Mouse (Mus musculus): ENCODE measurements around the gene Serpina12. TPM values are rescaled to one million over a fixed set of nuclear protein-coding genes. Genes with fewer than 3 reads are reported as not detected.

The Serpina12 gene
- total RNA-seq (2021): 1 to 10 TPM; 1.1 to 1.3 TPM
- long read RNA-seq, experiment 1, partial matches to known transcripts: 0 of 4 reads
- long read RNA-seq, experiment 1, other reads (novel, unspliced or antisense): 0 of 4 reads
- long read RNA-seq, experiment 2, transcript Serpina12-201 (5 exons, 3,690 nt): major isoform, 7 of 9 reads
- long read RNA-seq, experiment 2, partial matches to known transcripts: 2 of 9 reads
- long read RNA-seq, experiment 2, other reads (novel, unspliced or antisense): 0 of 9 reads

DNA sequence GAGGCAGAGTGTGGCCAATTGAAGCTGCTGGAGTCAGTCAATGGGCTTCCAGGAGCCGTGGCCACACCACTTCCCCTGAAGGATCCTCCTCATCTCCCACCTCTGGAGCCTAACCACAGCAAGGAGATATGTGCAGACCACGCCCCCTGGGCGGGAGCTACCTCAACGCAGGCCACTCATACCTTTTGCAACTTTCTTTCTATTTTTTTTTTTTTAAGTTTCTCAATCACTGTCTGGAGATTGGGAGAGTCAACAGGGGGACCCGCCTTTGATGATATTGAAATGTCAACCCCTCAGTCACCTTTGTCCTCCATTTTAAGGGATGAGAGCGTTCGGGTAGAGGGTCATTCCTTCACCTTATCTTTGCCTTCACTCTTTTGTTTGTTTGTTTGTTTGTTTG is at the start of gene Serpina12:
Serpina12 (minus strand) TSS at position 101 of the 400 bp plus-strand sequence.
- DNase-seq (ENCODE audit: low spot score in 2 of 2): no peak

- no peak for DNase-seq (ENCODE audit: low spot score in 2 of 2)
Observed at GRCm38 (mm10) chr12:104091303-104091702, 47.1 kb upstream of the Serpina12 start.

- no peak for DNase-seq (ENCODE audit: low spot score in 2 of 2)
Observed at GRCm38 (mm10) chr12:104090119-104090518, 45.9 kb upstream of the Serpina12 start.

DNA sequence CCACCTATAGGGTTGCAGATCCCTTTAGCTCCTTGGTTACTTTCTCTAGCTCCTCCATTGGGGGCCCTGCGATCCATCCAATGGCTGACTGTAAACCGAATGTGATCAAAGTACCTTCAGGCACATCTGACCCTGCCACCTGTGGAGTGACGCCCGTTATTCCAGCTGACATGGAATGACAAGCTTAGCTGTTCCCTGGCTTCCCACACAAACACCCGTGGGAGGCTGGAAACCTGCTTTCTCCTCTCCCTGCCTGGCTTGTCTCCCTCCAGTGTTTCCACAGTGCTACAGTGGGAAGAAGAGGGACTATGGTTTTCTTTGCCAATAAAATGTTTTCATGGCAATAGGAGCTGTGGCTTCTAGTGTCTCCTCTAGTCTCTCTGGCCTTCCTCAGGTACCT is 28.0 kb upstream of the Serpina12 start:
- no peak for DNase-seq (ENCODE audit: low spot score in 2 of 2)

DNA sequence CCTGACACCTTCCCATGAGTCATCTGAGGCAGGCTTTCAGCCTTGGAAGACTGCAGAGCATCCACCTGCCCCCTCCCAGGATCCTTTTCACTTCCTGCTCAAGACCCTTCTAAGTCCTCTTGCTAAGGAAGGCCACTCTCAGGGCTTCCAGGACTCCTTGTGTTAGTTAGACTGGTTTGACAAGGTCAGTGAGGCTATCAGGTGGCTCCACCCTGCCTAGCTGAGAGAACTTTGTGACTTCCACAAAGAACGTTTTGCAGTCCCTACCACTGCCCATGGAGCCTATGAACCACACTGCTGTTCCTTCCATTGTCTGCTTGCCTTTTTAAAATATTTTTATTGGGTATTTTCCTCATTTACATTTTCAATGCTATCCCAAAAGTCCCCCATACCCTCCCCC is 27.5 kb upstream of the Serpina12 start:
- DNase-seq (ENCODE audit: low spot score in 2 of 2): no peak

DNA sequence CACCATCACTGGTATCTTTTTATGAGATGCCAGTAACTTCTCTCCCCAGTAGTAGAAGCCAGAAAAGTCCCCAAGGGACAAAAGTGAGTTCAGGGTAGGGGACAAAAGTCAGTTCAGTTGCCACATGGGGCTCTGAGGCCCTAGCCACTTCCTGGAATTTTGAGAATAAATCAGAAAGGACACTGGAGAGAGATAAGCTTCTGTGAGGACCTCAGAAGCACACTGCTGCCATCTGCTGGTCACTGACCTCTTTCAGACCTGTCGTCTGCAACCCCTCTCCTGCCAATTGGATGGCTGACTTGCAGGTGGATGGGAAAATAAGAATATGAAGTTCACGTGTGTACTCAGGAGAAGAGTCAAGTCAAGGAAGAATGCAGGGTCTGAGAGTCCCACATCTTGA is 25.4 kb upstream of the Serpina12 start:
- peak; percentile 72 to 81 for DNase-seq (ENCODE audit: low spot score in 2 of 2)

DNA sequence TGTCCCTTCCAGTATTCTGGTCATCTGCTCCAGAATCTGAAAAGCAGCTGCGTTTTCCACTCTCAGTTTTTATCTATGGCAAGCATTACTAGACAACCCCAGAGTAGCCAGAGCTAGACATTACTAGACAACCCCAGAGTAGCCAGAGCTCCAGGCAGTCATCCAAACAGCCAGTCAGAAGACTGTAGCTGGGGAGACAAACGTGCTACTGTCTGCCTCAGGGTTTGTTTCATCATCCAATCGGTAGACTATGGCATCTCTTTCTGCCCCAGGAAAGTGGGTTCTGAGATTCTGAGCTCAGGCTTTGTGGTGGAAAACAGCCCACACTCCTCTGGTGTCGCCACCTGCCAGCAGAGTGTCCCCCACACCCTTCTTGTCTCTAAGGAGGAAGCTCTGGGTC is 23.3 kb upstream of the Serpina12 start:
- peak; percentile 23 to 28 for DNase-seq (ENCODE audit: low spot score in 2 of 2)

DNA sequence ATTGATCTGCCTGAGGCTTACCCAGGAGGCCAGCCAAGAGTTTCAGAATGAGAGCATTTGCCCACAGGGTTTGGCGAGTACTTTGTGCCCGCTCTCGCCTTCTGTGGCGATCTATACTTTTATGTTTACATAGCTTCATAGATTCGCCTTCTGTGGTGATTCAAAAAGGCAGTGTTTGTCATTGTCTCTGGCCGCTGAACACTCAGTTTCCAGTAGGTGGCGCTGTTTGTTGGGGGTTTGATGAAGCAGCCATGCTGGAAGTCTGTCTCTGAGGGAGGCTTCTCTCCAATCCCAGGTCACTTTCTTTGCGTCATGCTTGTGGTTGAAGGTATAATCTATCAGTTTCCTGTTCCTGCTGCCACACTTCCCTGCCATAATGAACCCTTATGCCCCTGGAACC is 22.0 kb upstream of the Serpina12 start:
- peak; percentile 70 to 72 for DNase-seq (ENCODE audit: low spot score in 2 of 2)

DNA sequence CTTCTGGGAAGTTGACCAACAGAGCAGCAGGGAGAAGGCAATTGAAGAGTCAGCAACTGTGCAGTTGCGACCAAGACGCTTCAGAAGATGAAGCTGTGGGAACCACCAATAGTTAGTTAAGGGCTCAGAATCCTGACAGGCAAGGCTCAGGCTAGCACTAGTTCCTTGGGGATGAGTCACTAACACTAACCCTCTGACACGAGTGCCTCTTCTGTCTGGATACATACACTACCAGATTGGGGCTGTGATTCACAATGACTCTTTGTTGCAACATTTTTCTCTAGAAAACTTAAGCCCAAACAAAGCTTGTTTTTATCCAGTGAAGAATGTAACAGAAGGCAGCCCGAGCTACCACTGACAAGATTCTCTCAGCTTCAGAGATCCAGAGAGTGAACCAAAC is 20.8 kb upstream of the Serpina12 start:
- no peak for DNase-seq (ENCODE audit: low spot score in 2 of 2)

GRCm38 (mm10) chr12:104064532-104064931 is 20.3 kb upstream of the Serpina12 start:
- no peak for DNase-seq (ENCODE audit: low spot score in 2 of 2)

DNA sequence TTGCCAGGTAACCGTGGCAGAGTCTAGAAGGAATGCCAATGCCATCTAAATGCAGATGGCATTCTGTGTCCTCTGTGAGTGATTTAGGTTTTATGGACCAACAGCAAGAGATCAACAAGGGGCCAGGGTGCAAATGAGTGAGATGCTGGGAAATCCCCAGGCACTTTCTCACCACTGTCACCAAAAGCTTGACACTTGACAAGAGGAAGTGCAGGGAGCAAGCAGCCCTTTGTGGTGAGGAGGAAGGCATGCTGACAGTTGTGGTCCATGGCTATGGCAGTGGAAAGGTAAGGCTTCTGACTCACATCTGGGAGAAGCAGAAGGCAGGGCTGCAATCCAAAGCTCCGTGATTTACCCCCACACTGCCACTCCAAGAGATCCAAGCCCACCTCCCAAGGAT is 17.6 kb upstream of the Serpina12 start:
- no peak for DNase-seq (ENCODE audit: low spot score in 2 of 2)

- DNase-seq (ENCODE audit: low spot score in 2 of 2): no peak
Observed at GRCm38 (mm10) chr12:104060126-104060525, 15.9 kb upstream of the Serpina12 start.

DNA sequence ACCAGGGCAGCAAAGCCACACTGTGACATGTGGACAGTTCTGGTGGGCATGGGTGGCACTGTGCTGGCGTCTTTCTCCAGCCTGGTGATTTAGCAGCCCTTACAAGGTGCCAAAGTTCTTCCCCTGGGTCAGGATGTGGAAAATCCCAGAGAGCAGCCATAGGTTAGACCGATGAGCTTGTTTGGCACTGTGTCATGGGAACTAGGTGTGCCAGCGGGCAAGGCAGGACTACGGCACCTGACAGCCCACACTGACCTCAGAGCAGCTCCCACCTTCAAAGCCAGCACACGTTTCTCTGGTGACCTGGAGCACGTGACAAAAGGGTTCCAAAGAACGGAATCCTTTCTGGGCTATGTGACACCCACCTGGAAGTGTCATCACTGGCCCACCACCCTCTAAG is 13.3 kb upstream of the Serpina12 start:
- DNase-seq (ENCODE audit: low spot score in 2 of 2): no peak

GRCm38 (mm10) chr12:104057050-104057449 is 12.8 kb upstream of the Serpina12 start:
- no peak for DNase-seq (ENCODE audit: low spot score in 2 of 2)

GRCm38 (mm10) chr12:104055755-104056154 is 11.5 kb upstream of the Serpina12 start:
- no peak for DNase-seq (ENCODE audit: low spot score in 2 of 2)

DNA sequence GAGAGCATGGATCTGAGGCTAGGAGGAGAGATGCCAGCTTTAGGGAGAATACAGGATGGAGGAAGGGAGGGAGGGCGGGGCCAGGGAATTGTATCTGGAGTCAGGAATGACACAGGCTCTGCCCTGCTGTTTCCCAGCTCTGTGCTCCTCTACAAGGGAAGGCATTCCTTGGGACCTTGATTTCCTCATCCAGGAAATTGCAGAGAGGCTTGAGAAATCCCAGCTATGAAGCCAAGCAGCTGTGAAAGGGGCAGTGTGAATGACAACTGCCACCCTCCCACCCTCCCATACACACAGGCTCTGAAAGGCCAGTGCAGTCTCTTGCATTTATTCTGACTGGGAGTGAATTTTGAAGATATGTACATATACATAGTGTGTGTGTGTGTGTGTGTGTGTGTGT is 9.8 kb upstream of the Serpina12 start:
- DNase-seq (ENCODE audit: low spot score in 2 of 2): no peak

GRCm38 (mm10) chr12:104045713-104046112 is 1.5 kb upstream of the Serpina12 start:
- DNase-seq (ENCODE audit: low spot score in 2 of 2): no peak

- DNase-seq (ENCODE audit: low spot score in 2 of 2): no peak
Observed at GRCm38 (mm10) chr12:104042753-104043152, 1.5 kb downstream of the Serpina12 start.

DNA sequence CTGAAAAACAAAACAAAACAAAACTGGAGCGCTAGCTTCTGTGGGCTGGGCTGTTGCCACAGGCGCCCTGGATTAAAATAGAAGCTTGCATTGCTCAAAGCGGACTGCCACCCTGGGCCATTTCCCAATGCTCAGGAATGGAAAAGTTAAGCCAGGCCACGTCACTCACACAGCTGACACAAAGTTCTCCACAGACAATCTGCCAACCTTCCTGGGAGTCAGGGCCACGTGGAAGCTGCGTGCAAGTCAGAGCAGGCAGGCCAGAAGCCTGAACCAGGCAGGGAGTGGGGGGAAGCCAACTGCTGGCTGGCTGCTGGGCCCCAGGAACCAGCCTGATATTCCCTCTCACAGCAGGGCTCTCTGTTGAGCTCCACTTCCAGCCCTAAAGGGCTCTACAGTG is 2.8 kb downstream of the Serpina12 start:
- DNase-seq (ENCODE audit: low spot score in 2 of 2): peak in 1 of 2 experiments; percentile 22

GRCm38 (mm10) chr12:104038181-104038580 is 6.1 kb downstream of the Serpina12 start:
- DNase-seq (ENCODE audit: low spot score in 2 of 2): no peak

DNA sequence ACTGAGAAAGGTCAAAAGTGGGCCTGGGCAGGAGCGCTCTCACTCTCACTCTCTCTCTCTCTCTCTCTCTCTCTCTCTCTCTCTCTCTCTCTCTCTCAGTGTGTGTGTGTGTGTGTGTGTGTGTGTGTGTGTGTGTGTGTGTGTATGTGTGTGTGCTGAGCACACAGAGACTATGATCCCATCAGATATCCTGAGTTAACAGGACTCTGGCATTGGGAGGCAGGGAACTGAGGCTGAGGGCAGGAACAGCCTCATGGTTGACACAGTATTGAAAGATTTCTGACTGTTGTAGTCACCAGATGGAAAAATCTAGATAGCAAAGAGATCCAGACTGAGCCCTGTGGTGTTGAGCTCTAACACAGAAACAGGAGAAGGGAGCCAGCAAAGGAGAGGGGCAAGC is 10.5 kb downstream of the Serpina12 start:
- no peak for DNase-seq (ENCODE audit: low spot score in 2 of 2)

DNA sequence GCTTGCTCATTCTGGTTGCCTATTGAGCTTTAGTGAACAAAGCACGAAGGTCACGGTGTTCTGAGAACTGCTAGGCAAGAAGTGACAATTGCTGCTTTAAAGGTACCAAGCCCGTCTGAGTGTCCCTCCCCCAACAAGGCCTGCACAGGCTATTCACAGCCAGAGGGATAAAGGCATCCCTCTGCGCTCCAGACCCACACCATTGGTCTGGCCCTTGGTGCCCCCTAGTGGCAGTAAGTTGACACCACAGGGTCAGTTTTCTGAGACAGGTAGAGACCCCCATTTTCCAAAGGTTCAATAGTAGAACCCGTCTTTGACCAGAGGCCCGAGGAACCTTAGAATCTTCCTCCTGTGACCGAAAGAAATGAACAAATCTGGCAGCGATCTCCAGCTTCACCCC is 14.3 kb downstream of the Serpina12 start:
- peak; percentile 12 to 34 for DNase-seq (ENCODE audit: low spot score in 2 of 2)

DNA sequence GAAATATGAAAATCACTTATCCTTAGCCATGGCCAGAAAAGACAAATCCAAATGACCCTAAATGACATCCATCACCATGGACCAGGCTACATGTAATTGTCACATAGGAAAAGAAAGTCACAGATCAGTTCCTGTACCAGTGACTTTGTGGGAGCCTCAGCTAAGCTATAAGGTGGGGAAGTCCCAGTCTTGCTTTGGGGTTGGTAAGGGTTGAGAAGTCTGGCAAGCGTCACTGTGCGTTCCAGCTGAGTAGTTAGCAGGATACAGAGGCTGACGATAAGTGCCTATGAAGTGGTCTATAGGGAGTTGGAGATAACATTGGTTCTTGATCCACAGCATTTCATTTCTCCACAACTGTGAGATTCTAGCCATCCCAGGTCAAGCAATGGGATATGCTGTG is 29.0 kb downstream of the Serpina12 start:
- no peak for DNase-seq (ENCODE audit: low spot score in 2 of 2)

DNA sequence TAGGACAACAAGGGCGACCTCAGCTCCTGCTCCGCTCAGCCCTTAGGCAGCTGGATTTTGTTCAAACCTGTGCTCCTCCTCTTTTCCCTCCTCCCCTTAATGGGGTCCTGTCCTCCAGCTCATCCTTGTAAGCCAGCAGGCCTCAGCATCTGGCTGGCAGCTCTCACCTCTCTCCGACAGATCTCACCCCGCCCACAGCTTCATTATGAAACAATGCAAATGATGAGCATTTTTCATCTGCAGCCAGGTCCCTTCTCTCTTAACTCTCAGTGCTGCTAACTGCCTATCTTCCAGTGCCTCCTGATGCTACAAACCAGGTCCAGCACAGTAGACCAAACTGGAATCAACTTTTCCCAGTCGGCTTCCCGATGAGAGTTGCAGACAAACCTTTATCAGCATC is 30.6 kb downstream of the Serpina12 start, which contains the start of gene Serpina9:
Serpina9 (minus strand) TSS at position 136 of the 400 bp plus-strand sequence.
- no peak for DNase-seq (ENCODE audit: low spot score in 2 of 2)

Data from adrenal gland, adult 18-20 months (tissue).